Mouse (Mus musculus): Measurements from ENCODE around the gene Map3k3. TPM values are rescaled to one million over a fixed set of nuclear protein-coding genes. Genes with fewer than 3 reads are reported as not detected.

Gene Map3k3
- polyA plus RNA-seq (2014; fragmentation: Illumina TruSeq; extraction: RNeasy Lipid Tissue Mini Kit (QIAGEN cat#74804); ENCODE audit: low read depth, low replicate concordance): 39.8 TPM

GRCm38 (mm10) chr11:106083708-106084701 is at the start of gene Map3k3:
Gene Map3k3, plus strand, starts transcription at chr11:106084613.

GRCm38 (mm10) chr11:106036548-106037417 is 47.6 kb upstream of the Map3k3 start, which contains the start of gene Dcaf7:
Gene Dcaf7, plus strand, starts transcription at chr11:106036872.

GRCm38 (mm10) chr11:106065923-106066571 is 18.4 kb upstream of the Map3k3 start, which contains the start of gene Taco1:
Gene Taco1, plus strand, starts transcription at chr11:106066061.

GRCm38 (mm10) chr11:106160841-106161721 is 76.7 kb downstream of the Map3k3 start, which contains the start of the genes Gm10840 and Limd2:
Gene Gm10840, plus strand, starts transcription at chr11:106160850.
Gene Limd2, minus strand, starts transcription at chr11:106160860.

GRCm38 (mm10) chr11:106202123-106202465 is 117.7 kb downstream of the Map3k3 start, which contains the start of gene Strada:
Gene Strada, minus strand, starts transcription at chr11:106202168.

Other genes starting within 250 kb of the Map3k3 start
- gene Cyb561, start 131.3 kb upstream of the Map3k3 start, polyA plus RNA-seq (2014; fragmentation: Illumina TruSeq; extraction: RNeasy Lipid Tissue Mini Kit (QIAGEN cat#74804); ENCODE audit: low read depth, low replicate concordance): 486 TPM
- 305 TPM for gene Ace, start 116.7 kb upstream of the Map3k3 start, polyA plus RNA-seq (2014; fragmentation: Illumina TruSeq; extraction: RNeasy Lipid Tissue Mini Kit (QIAGEN cat#74804); ENCODE audit: low read depth, low replicate concordance)
- gene Ace3, start 89.9 kb upstream of the Map3k3 start, polyA plus RNA-seq (2014; fragmentation: Illumina TruSeq; extraction: RNeasy Lipid Tissue Mini Kit (QIAGEN cat#74804); ENCODE audit: low read depth, low replicate concordance): 1.2 TPM
- gene Kcnh6, start 76.5 kb upstream of the Map3k3 start, polyA plus RNA-seq (2014; fragmentation: Illumina TruSeq; extraction: RNeasy Lipid Tissue Mini Kit (QIAGEN cat#74804); ENCODE audit: low read depth, low replicate concordance): 0.15 TPM
- 42.8 TPM for gene Dcaf7, start 47.7 kb upstream of the Map3k3 start, polyA plus RNA-seq (2014; fragmentation: Illumina TruSeq; extraction: RNeasy Lipid Tissue Mini Kit (QIAGEN cat#74804); ENCODE audit: low read depth, low replicate concordance)
- gene Taco1, start 18.6 kb upstream of the Map3k3 start, polyA plus RNA-seq (2014; fragmentation: Illumina TruSeq; extraction: RNeasy Lipid Tissue Mini Kit (QIAGEN cat#74804); ENCODE audit: low read depth, low replicate concordance): 12.3 TPM
- 4.8 TPM for gene Gm10840, start 76.2 kb downstream of the Map3k3 start, polyA plus RNA-seq (2014; fragmentation: Illumina TruSeq; extraction: RNeasy Lipid Tissue Mini Kit (QIAGEN cat#74804); ENCODE audit: low read depth, low replicate concordance)
- gene Limd2, start 76.2 kb downstream of the Map3k3 start, polyA plus RNA-seq (2014; fragmentation: Illumina TruSeq; extraction: RNeasy Lipid Tissue Mini Kit (QIAGEN cat#74804); ENCODE audit: low read depth, low replicate concordance): 43.2 TPM
- 21.7 TPM for gene Strada, start 117.6 kb downstream of the Map3k3 start, polyA plus RNA-seq (2014; fragmentation: Illumina TruSeq; extraction: RNeasy Lipid Tissue Mini Kit (QIAGEN cat#74804); ENCODE audit: low read depth, low replicate concordance)
- gene Ccdc47, start 131.7 kb downstream of the Map3k3 start, polyA plus RNA-seq (2014; fragmentation: Illumina TruSeq; extraction: RNeasy Lipid Tissue Mini Kit (QIAGEN cat#74804); ENCODE audit: low read depth, low replicate concordance): 76.2 TPM
- gene Ddx42, start 132.3 kb downstream of the Map3k3 start, polyA plus RNA-seq (2014; fragmentation: Illumina TruSeq; extraction: RNeasy Lipid Tissue Mini Kit (QIAGEN cat#74804); ENCODE audit: low read depth, low replicate concordance): 43.4 TPM
- 37.5 TPM for gene Ftsj3, start 171.5 kb downstream of the Map3k3 start, polyA plus RNA-seq (2014; fragmentation: Illumina TruSeq; extraction: RNeasy Lipid Tissue Mini Kit (QIAGEN cat#74804); ENCODE audit: low read depth, low replicate concordance)
- gene Psmc5, start 171.5 kb downstream of the Map3k3 start, polyA plus RNA-seq (2014; fragmentation: Illumina TruSeq; extraction: RNeasy Lipid Tissue Mini Kit (QIAGEN cat#74804); ENCODE audit: low read depth, low replicate concordance): 123 TPM
- gene Smarcd2, start 188.4 kb downstream of the Map3k3 start, polyA plus RNA-seq (2014; fragmentation: Illumina TruSeq; extraction: RNeasy Lipid Tissue Mini Kit (QIAGEN cat#74804); ENCODE audit: low read depth, low replicate concordance): 55.6 TPM
- gene Tcam1, start 192.1 kb downstream of the Map3k3 start, polyA plus RNA-seq (2014; fragmentation: Illumina TruSeq; extraction: RNeasy Lipid Tissue Mini Kit (QIAGEN cat#74804); ENCODE audit: low read depth, low replicate concordance): 2.4 TPM
- gene Gh, start 217.3 kb downstream of the Map3k3 start, polyA plus RNA-seq (2014; fragmentation: Illumina TruSeq; extraction: RNeasy Lipid Tissue Mini Kit (QIAGEN cat#74804); ENCODE audit: low read depth, low replicate concordance): not detected
- 0.97 TPM for gene Cd79b, start 230.1 kb downstream of the Map3k3 start, polyA plus RNA-seq (2014; fragmentation: Illumina TruSeq; extraction: RNeasy Lipid Tissue Mini Kit (QIAGEN cat#74804); ENCODE audit: low read depth, low replicate concordance)

Measured in adipose tissue, adult 10 weeks (tissue).